Mouse (Mus musculus): ENCODE measurements around the gene Golt1b. TPM values are rescaled to one million over a fixed set of nuclear protein-coding genes. Genes with fewer than 3 reads are reported as not detected.

Golt1b gene
- polyA plus RNA-seq, 1 experiment from 2014 or later = 117 TPM

DNA sequence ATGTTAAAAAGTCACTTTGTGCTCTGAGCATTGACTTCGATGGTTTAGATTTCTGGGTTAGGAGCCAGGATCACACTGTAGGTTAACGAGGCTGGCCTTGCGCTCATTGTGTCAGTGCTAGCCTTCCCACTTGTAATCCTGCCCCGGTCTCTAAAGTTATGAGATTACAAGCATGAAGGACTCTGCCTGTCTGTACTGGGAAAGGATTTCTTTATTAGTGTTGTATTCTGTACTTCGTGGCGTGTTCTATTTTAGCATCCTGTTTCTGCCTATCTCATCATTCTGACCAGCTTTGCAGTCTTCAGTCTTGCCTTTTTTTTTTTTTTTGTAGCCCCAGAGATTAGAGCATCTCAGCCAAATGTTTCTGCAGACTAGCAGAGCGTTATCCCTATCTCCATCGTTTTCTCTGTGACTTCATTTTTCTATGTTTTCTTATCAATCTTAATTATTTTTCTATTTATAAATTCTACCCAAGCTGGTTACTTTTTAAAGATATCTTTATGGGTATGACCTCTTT is 792 bp downstream of the Golt1b start:
- H3K27ac ChIP-seq = no peak overlapping the region
- H3K4me3 ChIP-seq = peak overlapping the region; percentile 97
- H3K9me3 ChIP-seq = no peaks in the 10 kb centered on the region
- 24% methylated on average over 8 of the region's 8 CpGs for WGBS
- peak overlapping the region; percentile 69 for H3K4me2 ChIP-seq (replicated peaks)
- no peaks in the 10 kb centered on the region for H3K27me3 ChIP-seq
- H3K36me3 ChIP-seq = no peaks in the 10 kb centered on the region
- H3K9ac ChIP-seq = peak overlapping the region; percentile 86
- no peak for ATAC-seq (ENCODE audit: insufficient number of reproducible peaks, insufficient read depth, low FRiP score, low TSS enrichment)
- H3K4me1 ChIP-seq = peaks cover 12% of the 10 kb centered on the region; the same call in 1 of the 2 replicates

GRCm38 (mm10) chr6:142389101-142389500 is 2.1 kb downstream of the Golt1b start:
- no peak for ATAC-seq (ENCODE audit: insufficient number of reproducible peaks, insufficient read depth, low FRiP score, low TSS enrichment)
- peaks cover 12% of the 10 kb centered on the region; the same call in 1 of the 2 replicates for H3K4me1 ChIP-seq
- H3K4me3 ChIP-seq = no peak overlapping the region
- 82% methylated on average over 2 of the region's 2 CpGs for WGBS
- H3K27me3 ChIP-seq = no peaks in the 10 kb centered on the region
- peaks cover 9% of the 10 kb centered on the region; the same call in 1 of the 2 replicates for H3K36me3 ChIP-seq
- H3K9me3 ChIP-seq = no peaks in the 10 kb centered on the region
- no peak overlapping the region for H3K27ac ChIP-seq
- no peak overlapping the region; the same call in 1 of the 2 replicates for H3K4me2 ChIP-seq (replicated peaks)
- H3K9ac ChIP-seq = no peak overlapping the region

GRCm38 (mm10) chr6:142392312-142392711 is 5.3 kb downstream of the Golt1b start:
- no peaks in the 10 kb centered on the region for H3K9me3 ChIP-seq
- ATAC-seq (ENCODE audit: insufficient number of reproducible peaks, insufficient read depth, low FRiP score, low TSS enrichment) = no peak

GRCm38 (mm10) chr6:142394669-142395068 is 7.6 kb downstream of the Golt1b start:
- peaks cover 34% of the 10 kb centered on the region for H3K36me3 ChIP-seq
- no peaks in the 10 kb centered on the region for H3K27me3 ChIP-seq
- no peaks in the 10 kb centered on the region for H3K9me3 ChIP-seq
- H3K4me1 ChIP-seq = no peaks in the 10 kb centered on the region
- no peak overlapping the region for H3K9ac ChIP-seq
- H3K4me2 ChIP-seq (replicated peaks) = no peak overlapping the region
- 90% methylated on average over 5 of the region's 5 CpGs for WGBS
- ATAC-seq (ENCODE audit: insufficient number of reproducible peaks, insufficient read depth, low FRiP score, low TSS enrichment) = no peak
- H3K27ac ChIP-seq = no peak overlapping the region
- no peak overlapping the region for H3K4me3 ChIP-seq

More at GRCm38 (mm10) chr6:142392312-142392711, 5.3 kb downstream of the Golt1b start:
- Histone ChIP-seq H3K4me3 (no peak overlapping the region), H3K27me3 (no peaks in the 10 kb centered on the region), H3K27ac (no peak overlapping the region), H3K36me3 (peaks cover 34% of the 10 kb centered on the region), H3K4me2 (replicated peaks) (no peak overlapping the region), H3K4me1 (peaks cover 12% of the 10 kb centered on the region; the same call in 1 of the 2 replicates), H3K9ac (no peak overlapping the region)
- WGBS = 94% methylated on average over 5 of the region's 5 CpGs

- no peak for ATAC-seq (ENCODE audit: insufficient number of reproducible peaks, insufficient read depth, low FRiP score, low TSS enrichment)
- H3K27ac ChIP-seq = no peak overlapping the region
- H3K9me3 ChIP-seq = no peaks in the 10 kb centered on the region
- H3K36me3 ChIP-seq = peaks cover 39% of the 10 kb centered on the region
- no peak overlapping the region for H3K4me2 ChIP-seq (replicated peaks)
- no peak overlapping the region for H3K4me3 ChIP-seq
- H3K9ac ChIP-seq = no peak overlapping the region
- H3K27me3 ChIP-seq = no peaks in the 10 kb centered on the region
- no peaks in the 10 kb centered on the region for H3K4me1 ChIP-seq
- 91% methylated on average over 6 of the region's 6 CpGs for WGBS
Measured at GRCm38 (mm10) chr6:142395756-142396155, 8.7 kb downstream of the Golt1b start.

DNA sequence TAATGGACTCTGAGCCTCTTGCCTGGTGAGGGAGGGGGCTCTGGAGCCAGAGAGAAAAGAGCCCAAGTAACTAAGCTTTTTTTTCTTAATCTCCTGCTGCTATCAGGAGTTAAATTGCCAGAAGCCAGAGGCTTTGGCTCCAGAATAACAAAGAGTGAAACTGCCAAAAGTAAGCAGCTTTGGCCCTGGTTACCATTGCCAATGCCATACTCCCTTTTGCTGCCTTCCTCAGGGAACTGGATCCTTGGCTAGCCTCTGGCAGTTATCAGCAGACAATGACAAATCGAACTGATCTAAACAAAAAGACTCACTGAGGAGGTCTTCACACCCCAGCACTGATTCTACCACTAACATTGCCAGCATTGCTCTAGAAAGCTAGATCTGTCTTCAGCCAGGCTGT is 24.1 kb downstream of the Golt1b start:
- WGBS = 24% methylated on average over 1 of the region's 1 CpGs
- Histone ChIP-seq H3K27me3 (peaks cover 26% of the 10 kb centered on the region), H3K36me3 (no peaks in the 10 kb centered on the region), H3K4me3 (no peak overlapping the region), H3K9me3 (no peaks in the 10 kb centered on the region), H3K9ac (no peak overlapping the region), H3K4me1 (peaks cover 6% of the 10 kb centered on the region; the same call in 1 of the 2 replicates), H3K27ac (no peak overlapping the region), H3K4me2 (replicated peaks) (no peak overlapping the region)
- ATAC-seq (ENCODE audit: insufficient number of reproducible peaks, insufficient read depth, low FRiP score, low TSS enrichment) = no peak

GRCm38 (mm10) chr6:142412906-142413491 is 26.0 kb downstream of the Golt1b start, which contains the start of gene Spx:
Gene Spx, plus strand, starts transcription at chr6:142413441.
- Histone ChIP-seq H3K27me3 (peaks cover 26% of the 10 kb centered on the region), H3K4me1 (peaks cover 6% of the 10 kb centered on the region; the same call in 1 of the 2 replicates), H3K36me3 (no peaks in the 10 kb centered on the region), H3K9ac (no peak within 1 kb of the TSS), H3K9me3 (no peaks in the 10 kb centered on the region), H3K4me3 (peak within 1 kb of the TSS; percentile 38), H3K27ac (no peak within 1 kb of the TSS), H3K4me2 (replicated peaks) (peak within 1 kb of the TSS; percentile 75)
- ATAC-seq (ENCODE audit: insufficient number of reproducible peaks, insufficient read depth, low FRiP score, low TSS enrichment) = no peak
- whole genome bisulfite sequencing = 67% methylated on average over 11 of the region's 11 CpGs

DNA sequence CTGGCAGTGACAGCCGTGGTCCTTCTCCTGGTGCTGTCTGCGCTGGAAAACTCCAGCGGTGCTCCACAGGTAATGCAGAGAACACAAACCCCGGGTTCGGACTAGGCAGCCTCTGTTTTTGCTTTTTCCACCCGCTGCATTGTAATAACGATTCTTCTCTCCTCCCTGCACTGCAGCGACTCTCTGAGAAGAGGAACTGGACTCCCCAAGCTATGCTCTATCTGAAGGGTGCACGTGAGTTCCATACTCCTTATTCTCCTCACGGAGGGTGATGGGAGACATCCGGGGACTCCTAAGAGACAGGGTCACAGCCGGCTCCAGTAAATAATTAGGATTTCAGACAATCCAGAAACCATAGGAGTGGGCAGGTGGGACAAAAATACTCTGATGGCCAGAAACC is 26.8 kb downstream of the Golt1b start:
- H3K27ac ChIP-seq = no peak overlapping the region
- no peak for ATAC-seq (ENCODE audit: insufficient number of reproducible peaks, insufficient read depth, low FRiP score, low TSS enrichment)
- peaks cover 6% of the 10 kb centered on the region; the same call in 1 of the 2 replicates for H3K4me1 ChIP-seq
- H3K9ac ChIP-seq = no peak overlapping the region
- H3K9me3 ChIP-seq = no peaks in the 10 kb centered on the region
- H3K36me3 ChIP-seq = no peaks in the 10 kb centered on the region
- no peak overlapping the region for H3K4me3 ChIP-seq
- H3K27me3 ChIP-seq = peaks cover 26% of the 10 kb centered on the region
- H3K4me2 ChIP-seq (replicated peaks) = peak overlapping the region; percentile 75; the same call in 1 of the 2 replicates
- 10% methylated on average over 12 of the region's 12 CpGs for WGBS

DNA sequence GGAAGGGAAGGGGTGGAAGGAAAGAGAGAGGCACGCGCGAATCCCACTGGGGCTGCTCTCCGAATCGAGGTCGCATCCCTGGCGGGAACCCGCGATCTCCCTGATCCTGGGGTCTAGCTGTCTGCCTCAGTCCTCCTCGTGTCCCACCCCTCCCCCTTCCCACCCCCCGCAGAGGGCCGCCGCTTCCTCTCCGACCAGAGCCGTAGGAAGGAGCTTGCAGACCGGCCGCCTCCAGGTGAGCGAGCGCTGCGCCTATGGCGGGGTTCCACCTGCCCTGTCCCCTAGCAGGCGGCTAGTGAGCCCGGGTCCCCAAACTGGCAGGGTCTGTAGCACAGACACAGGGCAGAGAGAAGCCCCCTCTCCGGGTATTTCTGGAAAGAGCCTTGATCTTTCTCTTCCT is 27.6 kb downstream of the Golt1b start:
- Histone ChIP-seq H3K9me3 (no peaks in the 10 kb centered on the region), H3K36me3 (no peaks in the 10 kb centered on the region), H3K27ac (no peak overlapping the region), H3K9ac (no peak overlapping the region), H3K27me3 (peaks cover 26% of the 10 kb centered on the region), H3K4me2 (replicated peaks) (peak overlapping the region; percentile 75), H3K4me3 (peak overlapping the region; percentile 38), H3K4me1 (peaks cover 6% of the 10 kb centered on the region; the same call in 1 of the 2 replicates)
- no peak for ATAC-seq (ENCODE audit: insufficient number of reproducible peaks, insufficient read depth, low FRiP score, low TSS enrichment)
- WGBS = 0% methylated on average over 24 of the region's 24 CpGs

GRCm38 (mm10) chr6:142424976-142425375 is 38.0 kb downstream of the Golt1b start:
- Histone ChIP-seq H3K9me3 (no peaks in the 10 kb centered on the region), H3K9ac (no peak overlapping the region), H3K4me3 (no peak overlapping the region), H3K4me1 (no peaks in the 10 kb centered on the region), H3K27ac (no peak overlapping the region), H3K36me3 (no peaks in the 10 kb centered on the region), H3K27me3 (no peaks in the 10 kb centered on the region), H3K4me2 (replicated peaks) (no peak overlapping the region)
- 78% methylated on average over 7 of the region's 7 CpGs for WGBS
- no peak for ATAC-seq (ENCODE audit: insufficient number of reproducible peaks, insufficient read depth, low FRiP score, low TSS enrichment)

DNA sequence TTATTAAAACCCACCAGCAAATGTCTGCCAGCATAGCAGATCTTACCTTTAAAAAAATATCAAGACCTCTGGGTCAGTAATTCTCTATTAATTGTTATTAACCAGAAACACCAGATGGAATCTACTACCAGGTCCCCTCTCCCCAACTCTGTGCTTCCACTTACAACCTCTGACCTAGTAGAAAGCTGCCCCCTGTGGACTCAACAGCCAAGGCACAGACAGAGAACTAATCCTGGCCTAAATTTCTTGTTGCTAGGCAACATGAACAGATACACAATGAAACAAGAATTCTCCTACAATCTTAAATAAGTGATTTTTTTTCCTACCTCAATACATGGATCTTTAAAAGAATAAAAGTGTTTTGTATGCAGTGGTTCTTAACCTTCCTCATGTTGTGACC is 42.1 kb downstream of the Golt1b start:
- no peaks in the 10 kb centered on the region for H3K4me1 ChIP-seq

GRCm38 (mm10) chr6:142451381-142451780 is 64.4 kb downstream of the Golt1b start:
- Histone ChIP-seq H3K36me3 (no peaks in the 10 kb centered on the region), H3K27me3 (no peaks in the 10 kb centered on the region), H3K9ac (no peak overlapping the region), H3K27ac (no peak overlapping the region), H3K4me3 (no peak overlapping the region), H3K4me2 (replicated peaks) (no peak overlapping the region), H3K9me3 (no peaks in the 10 kb centered on the region), H3K4me1 (no peaks in the 10 kb centered on the region)
- 67% methylated on average over 12 of the region's 12 CpGs for WGBS
- no peak for ATAC-seq (ENCODE audit: insufficient number of reproducible peaks, insufficient read depth, low FRiP score, low TSS enrichment)

More for the DNA sequence above, 42.1 kb downstream of the Golt1b start:
- H3K9ac ChIP-seq = no peak overlapping the region
- no peak overlapping the region for H3K27ac ChIP-seq
- ATAC-seq (ENCODE audit: insufficient number of reproducible peaks, insufficient read depth, low FRiP score, low TSS enrichment) = no peak
- no peak overlapping the region for H3K4me2 ChIP-seq (replicated peaks)
- H3K9me3 ChIP-seq = no peaks in the 10 kb centered on the region
- H3K4me3 ChIP-seq = no peak overlapping the region
- no peaks in the 10 kb centered on the region for H3K27me3 ChIP-seq
- no peaks in the 10 kb centered on the region for H3K36me3 ChIP-seq

All from embryonic facial prominence, embryonic 12.5 days (tissue).